11 mouse cellular contexts compared by ENCODE assay signal in genomic region chr16:94866300-94866956, GRCm38 (mm10).
A peak's percentile ranks its signal among the peaks of the same experiment; 100 is the strongest.
DNase-seq lines count a peak whose midpoint lies in the region; ATAC-seq lines count a peak whose summit lies in the region.
"Had no signal": no experiment of that assay in that cellular context is flagged by ENCODE, and none has a peak within 500 bp of the region (broad histone marks: within the 10 kb centered on the region; RNA-seq: fewer than 3 reads in every experiment).

No protein-coding gene starts in this region.

- H3K9ac ChIP-seq in heart, embryonic 11.5 days (ENCODE audit: low read depth, low read length), result no peak overlapping the region
- H3K9ac ChIP-seq: liver, embryonic 13.5 days had no signal

- H3K9me3 ChIP-seq in heart, embryonic 11.5 days (replicated peaks; ENCODE audit: control insufficient read depth, low read length), result no peaks in the 10 kb centered on the region
- H3K9me3 ChIP-seq: liver, embryonic 13.5 days had no signal

- no peak; the same call in 1 of the 2 replicates for ATAC-seq in heart, embryonic 11.5 days (replicated peaks; ENCODE audit: insufficient number of reproducible peaks, low FRiP score, low TSS enrichment)
- ATAC-seq: Patski had no signal

- peak; percentile 48 for DNase-seq in heart, postnatal 4 days
- no peak for DNase-seq in heart, adult 18-20 months
- peak; percentile 11 for DNase-seq in urinary bladder, postnatal 14 days (ENCODE audit: low spot score)
- DNase-seq in urinary bladder, postnatal 4 days (ENCODE audit: low spot score in 2 of 2), result no peak
- peak; percentile 13 to 57 for DNase-seq in kidney, postnatal 36 days
- DNase-seq in yolk sac, embryonic 10.5 days (ENCODE audit: low spot score), result peak; percentile 7
- DNase-seq in ovary, postnatal 10 days (ENCODE audit: low spot score), result no peak
- DNase-seq: cerebellum, postnatal 36 days; liver, embryonic 13.5 days had no signal

- no peak overlapping the region for H3K4me3 ChIP-seq in heart, embryonic 11.5 days (ENCODE audit: low read depth, low read length)
- H3K4me3 ChIP-seq: liver, embryonic 13.5 days had no signal

- no peaks in the 10 kb centered on the region for H3K27me3 ChIP-seq in heart, embryonic 11.5 days (ENCODE audit: control insufficient read depth, insufficient read depth, low read length)
- H3K27me3 ChIP-seq: liver, embryonic 13.5 days had no signal

- no peak overlapping the region for H3K4me2 ChIP-seq in heart, embryonic 11.5 days
- H3K4me2 ChIP-seq: liver, embryonic 13.5 days had no signal

- no peaks in the 10 kb centered on the region for H3K4me1 ChIP-seq in heart, embryonic 11.5 days (ENCODE audit: control insufficient read depth, insufficient read depth, low read length)
- H3K4me1 ChIP-seq: liver, embryonic 13.5 days had no signal

- H3K27ac ChIP-seq in heart, embryonic 11.5 days (ENCODE audit: low read depth, low read length), result no peak overlapping the region
- H3K27ac ChIP-seq: liver, embryonic 13.5 days had no signal

- no peaks in the 10 kb centered on the region for H3K36me3 ChIP-seq in heart, embryonic 11.5 days (ENCODE audit: control insufficient read depth, insufficient read depth, low read length)
- H3K36me3 ChIP-seq: liver, embryonic 13.5 days had no signal

- 36% methylated on average over 14 of the region's 14 CpGs for WGBS in heart, embryonic 11.5 days (ENCODE audit: insufficient replicate concordance)

Comparison
In these comparisons a context has a peak if more than half of its experiments do, and no peak if none do; other contexts are left out.
1. DNase-seq: peak in heart, postnatal 4 days (single experiment), urinary bladder, postnatal 14 days (single experiment), kidney, postnatal 36 days (2 of 2) and yolk sac, embryonic 10.5 days (single experiment); none in heart, adult 18-20 months (0 of 2), urinary bladder, postnatal 4 days (0 of 2) and ovary, postnatal 10 days (single experiment).